Mouse (Mus musculus) E14TG2a.4 (cell line): Measurements from ENCODE around the gene Cnga1.

Experiments
- CTCF ChIP-seq: conservative IDR thresholded peaks from 2 replicates; pipeline ENCODE4 v1.5.1; 2014; ENCODE audit warnings: low read length
- NANOG ChIP-seq: IDR thresholded peaks from 2 replicates; pipeline ENCODE4 v1.6.1; 2014; ENCODE audit warnings: borderline replicate concordance, low read length, mixed read lengths
- POU5F1 ChIP-seq: IDR thresholded peaks from 2 replicates; pipeline ENCODE4 v1.6.1; 2014; ENCODE audit warnings: low read length, borderline replicate concordance

DNA sequence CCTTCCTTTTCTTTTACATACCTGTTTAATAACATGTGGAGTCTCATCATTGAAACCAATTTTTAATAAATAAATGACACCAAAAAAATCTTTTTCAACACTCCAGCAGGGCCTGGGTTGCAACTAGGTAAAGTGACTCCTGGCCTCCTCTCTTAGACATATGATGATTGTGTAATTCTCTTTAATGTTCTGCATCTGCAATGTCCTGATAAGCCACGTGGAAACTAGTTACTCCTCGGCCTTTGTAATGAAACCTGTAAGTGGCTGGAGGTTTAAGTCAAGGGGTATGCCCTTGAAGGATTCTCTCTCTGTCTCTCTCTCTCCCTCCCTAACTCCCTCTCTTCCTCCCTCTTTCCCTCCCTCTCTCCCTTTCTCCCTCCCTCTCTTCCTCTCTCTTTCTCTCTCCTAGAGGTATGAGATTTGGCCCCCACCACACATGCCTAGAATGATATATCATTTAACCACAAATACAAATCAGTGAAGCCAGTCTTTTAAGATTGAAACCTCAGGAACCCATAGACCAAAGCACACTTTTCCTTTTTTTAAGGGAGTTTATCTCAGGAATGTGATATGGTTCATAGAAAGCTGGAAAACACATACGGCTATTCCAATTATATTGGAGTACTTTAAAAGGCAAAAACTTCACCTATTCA, 83.0 kb downstream of the Cnga1 start:
- no peak for TF ChIP-seq CTCF
- TF ChIP-seq POU5F1: no peak
- TF ChIP-seq NANOG: no peak
